In genomic region chr7:132412520-132412919, GRCm38 (mm10) we compare ENCODE assay signal across 23 mouse cellular contexts.
DNase-seq lines count a peak whose midpoint lies in the region; ATAC-seq and TF ChIP-seq lines count a peak whose summit lies in the region.
"Had no signal": no experiment of that assay in that cellular context is flagged by ENCODE, and none has a peak within 500 bp of the region (broad histone marks: within the 10 kb centered on the region; RNA-seq: fewer than 3 reads in every experiment).

No protein-coding gene starts in this region.

- H3K4me2 ChIP-seq in liver, postnatal 0 days (ENCODE audit: low read depth, low read length) = no peak overlapping the region
- no peak overlapping the region for H3K4me2 ChIP-seq in liver, embryonic 11.5 days
- H3K4me2 ChIP-seq in intestine, postnatal 0 days (replicated peaks; ENCODE audit: low read depth) = no peak overlapping the region
- H3K4me2 ChIP-seq: embryonic facial prominence, embryonic 13.5 days; forebrain, embryonic 12.5 days; heart, embryonic 11.5 days; heart, embryonic 15.5 days; hindbrain, embryonic 14.5 days had no signal

- no peak overlapping the region for H3K9ac ChIP-seq in liver, postnatal 0 days (replicated peaks)
- H3K9ac ChIP-seq in liver, embryonic 11.5 days (ENCODE audit: low read depth, low read length) = no peak overlapping the region
- no peak overlapping the region for H3K9ac ChIP-seq in intestine, postnatal 0 days (ENCODE audit: low read depth, low read length)
- H3K9ac ChIP-seq: embryonic facial prominence, embryonic 13.5 days; forebrain, embryonic 12.5 days; heart, embryonic 15.5 days; hindbrain, embryonic 14.5 days had no signal

- ATAC-seq in liver, postnatal 0 days = no peak
- ATAC-seq in liver, embryonic 11.5 days (replicated peaks; ENCODE audit: low FRiP score) = no peak
- ATAC-seq in intestine, postnatal 0 days = peak; percentile 49; the same call in 1 of the 2 replicates
- ATAC-seq in cerebellum, adult (ENCODE audit: insufficient number of reproducible peaks, low FRiP score, low TSS enrichment) = no peak
- ATAC-seq: forebrain, embryonic 16.5 days; Patski had no signal

- H3K27ac ChIP-seq in liver, postnatal 0 days (ENCODE audit: low read depth) = no peak overlapping the region
- no peak overlapping the region for H3K27ac ChIP-seq in liver, embryonic 11.5 days (ENCODE audit: low read depth, low read length)
- H3K27ac ChIP-seq in intestine, postnatal 0 days (ENCODE audit: low read depth, low read length) = no peak overlapping the region
- H3K27ac ChIP-seq: embryonic facial prominence, embryonic 13.5 days; forebrain, embryonic 12.5 days; heart, adult 2 months; heart, embryonic 15.5 days; hindbrain, embryonic 10.5 days; hindbrain, embryonic 14.5 days had no signal

- H3K27me3 ChIP-seq in liver, postnatal 0 days (ENCODE audit: insufficient read depth, low read length) = no peaks in the 10 kb centered on the region
- H3K27me3 ChIP-seq in liver, embryonic 11.5 days (replicated peaks; ENCODE audit: control insufficient read depth, insufficient read depth, low read length) = no peaks in the 10 kb centered on the region
- no peaks in the 10 kb centered on the region for H3K27me3 ChIP-seq in intestine, postnatal 0 days (replicated peaks; ENCODE audit: control insufficient read depth, insufficient read depth, low read length)
- H3K27me3 ChIP-seq: embryonic facial prominence, embryonic 13.5 days; forebrain, embryonic 12.5 days; heart, embryonic 15.5 days; Patski had no signal

- WGBS in liver, postnatal 0 days (ENCODE audit: insufficient replicate concordance) = 43% methylated on average over 2 of the region's 2 CpGs
- WGBS in liver, embryonic 11.5 days = 38% methylated on average over 2 of the region's 2 CpGs
- WGBS in intestine, postnatal 0 days = 24% methylated on average over 2 of the region's 2 CpGs

- DNase-seq in adrenal gland, adult (ENCODE audit: inconsistent age in 2 of 2, low spot score in 1 of 2) = peak; percentile 44 to 78
- DNase-seq in adrenal gland, postnatal 25 days = no peak
- no peak for DNase-seq in liver, postnatal 0 days
- DNase-seq in liver, embryonic 11.5 days (ENCODE audit: low spot score) = no peak
- peak; percentile 20 for DNase-seq in adrenal gland, postnatal 14 days
- no peak for DNase-seq in retina, postnatal 1 day
- DNase-seq: cerebellum, adult 11-12 months; cerebellum, adult 9-11 months; cerebellum, postnatal 36 days; gastrocnemius, postnatal 10 days; heart, adult 2 months; heart, postnatal 14 days; kidney, adult 11 months had no signal

- H3K9me3 ChIP-seq in liver, postnatal 0 days (ENCODE audit: low read length) = no peaks in the 10 kb centered on the region
- H3K9me3 ChIP-seq in liver, embryonic 11.5 days (ENCODE audit: control insufficient read depth, low read length) = no peaks in the 10 kb centered on the region
- no peaks in the 10 kb centered on the region for H3K9me3 ChIP-seq in intestine, postnatal 0 days (ENCODE audit: control insufficient read depth)
- H3K9me3 ChIP-seq: embryonic facial prominence, embryonic 13.5 days; forebrain, embryonic 12.5 days; heart, embryonic 15.5 days; hindbrain, embryonic 10.5 days had no signal

- TF ChIP-seq CTCF in liver, postnatal 0 days (IDR thresholded peaks at IDR 0.05; ENCODE audit: low read depth) = no peak
- no peak for TF ChIP-seq CTCF in intestine, postnatal 0 days (IDR thresholded peaks at IDR 0.05; ENCODE audit: low read depth)

- no peaks in the 10 kb centered on the region for H3K4me1 ChIP-seq in liver, postnatal 0 days (ENCODE audit: insufficient read depth)
- no peaks in the 10 kb centered on the region for H3K4me1 ChIP-seq in liver, embryonic 11.5 days (replicated peaks; ENCODE audit: control insufficient read depth, insufficient read depth, low read length)
- no peaks in the 10 kb centered on the region for H3K4me1 ChIP-seq in intestine, postnatal 0 days (replicated peaks; ENCODE audit: control insufficient read depth, insufficient read depth, low read length)
- H3K4me1 ChIP-seq: heart, embryonic 15.5 days had no signal

- peak; percentile 30; the same call in 1 of the 2 replicates for TF ChIP-seq EP300 in liver, postnatal 0 days (IDR thresholded peaks at IDR 0.05; ENCODE audit: low read depth)

- no peak overlapping the region for H3K4me3 ChIP-seq in liver, postnatal 0 days (ENCODE audit: low read depth, low read length)
- H3K4me3 ChIP-seq in liver, embryonic 11.5 days (ENCODE audit: low read depth, low read length) = no peak overlapping the region
- no peak overlapping the region for H3K4me3 ChIP-seq in intestine, postnatal 0 days (ENCODE audit: low read depth, low read length)
- H3K4me3 ChIP-seq: embryonic facial prominence, embryonic 13.5 days; forebrain, embryonic 12.5 days; heart, adult 2 months; heart, embryonic 15.5 days; hindbrain, embryonic 10.5 days had no signal

- H3K36me3 ChIP-seq in liver, postnatal 0 days (replicated peaks; ENCODE audit: insufficient read depth, low read length) = no peaks in the 10 kb centered on the region
- H3K36me3 ChIP-seq in liver, embryonic 11.5 days (ENCODE audit: control insufficient read depth, insufficient read depth, low read length) = no peaks in the 10 kb centered on the region
- H3K36me3 ChIP-seq in intestine, postnatal 0 days (ENCODE audit: control insufficient read depth, insufficient read depth) = no peaks in the 10 kb centered on the region
- H3K36me3 ChIP-seq: embryonic facial prominence, embryonic 13.5 days; forebrain, embryonic 12.5 days; heart, embryonic 15.5 days; hindbrain, embryonic 10.5 days had no signal

Comparison
In these comparisons a context has a peak if more than half of its experiments do, and no peak if none do; other contexts are left out.
1. DNase-seq: peak in adrenal gland, adult (2 of 2) and adrenal gland, postnatal 14 days (single experiment); none in adrenal gland, postnatal 25 days (single experiment), liver, postnatal 0 days (single experiment), liver, embryonic 11.5 days (single experiment) and retina, postnatal 1 day (single experiment).